Mouse (Mus musculus): ENCODE measurements around the gene Cyp2c69.

DNA sequence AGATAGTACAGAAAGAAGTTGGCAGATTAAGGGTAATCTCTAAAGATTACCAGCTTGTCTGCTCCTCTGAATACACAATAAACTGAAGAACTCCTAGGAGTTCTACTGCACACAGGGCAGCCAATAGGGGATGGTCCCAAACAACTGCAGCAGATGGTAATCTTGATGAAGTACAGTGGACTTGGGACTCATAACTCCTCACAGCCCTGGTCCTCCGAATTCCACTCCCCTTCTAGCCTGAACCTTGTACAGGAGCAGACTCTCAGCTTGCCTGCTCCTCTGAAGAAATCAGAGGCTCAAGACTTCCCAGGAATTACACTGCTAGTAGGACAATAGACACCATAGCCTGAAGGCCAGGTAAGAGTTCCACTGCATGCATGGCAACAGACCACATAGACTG lies 20.5 kb downstream of the Cyp2c69 start:
- TF ChIP-seq CTCF (IDR thresholded peaks at IDR 0.05; ENCODE audit: extremely low read depth, insufficient read depth, insufficient read length, insufficient replicate concordance) (no peak), POLR2A (IDR thresholded peaks at IDR 0.05; ENCODE audit: low read depth, low read length) (no peak)
